Mouse (Mus musculus) cerebellum, adult 2 months (tissue): ENCODE data around the gene Mylk3.

ENCODE experiments used
- CTCF ChIP-seq: fragments of 200-500 bp; IDR thresholded peaks from 2 replicates; pipeline ENCODE4 v1.5.1; 2011; ENCODE audit warnings: low read depth, mild to moderate bottlenecking, control low read depth, low read length, moderate library complexity, borderline replicate concordance; ENCODE audit not compliant: insufficient read depth
- POLR2A ChIP-seq: fragments of 200-500 bp; IDR thresholded peaks from 2 replicates; pipeline ENCODE4 v1.6.1; 2011; ENCODE audit warnings: low read length, control low read depth, borderline replicate concordance; ENCODE audit not compliant: insufficient read depth

DNA sequence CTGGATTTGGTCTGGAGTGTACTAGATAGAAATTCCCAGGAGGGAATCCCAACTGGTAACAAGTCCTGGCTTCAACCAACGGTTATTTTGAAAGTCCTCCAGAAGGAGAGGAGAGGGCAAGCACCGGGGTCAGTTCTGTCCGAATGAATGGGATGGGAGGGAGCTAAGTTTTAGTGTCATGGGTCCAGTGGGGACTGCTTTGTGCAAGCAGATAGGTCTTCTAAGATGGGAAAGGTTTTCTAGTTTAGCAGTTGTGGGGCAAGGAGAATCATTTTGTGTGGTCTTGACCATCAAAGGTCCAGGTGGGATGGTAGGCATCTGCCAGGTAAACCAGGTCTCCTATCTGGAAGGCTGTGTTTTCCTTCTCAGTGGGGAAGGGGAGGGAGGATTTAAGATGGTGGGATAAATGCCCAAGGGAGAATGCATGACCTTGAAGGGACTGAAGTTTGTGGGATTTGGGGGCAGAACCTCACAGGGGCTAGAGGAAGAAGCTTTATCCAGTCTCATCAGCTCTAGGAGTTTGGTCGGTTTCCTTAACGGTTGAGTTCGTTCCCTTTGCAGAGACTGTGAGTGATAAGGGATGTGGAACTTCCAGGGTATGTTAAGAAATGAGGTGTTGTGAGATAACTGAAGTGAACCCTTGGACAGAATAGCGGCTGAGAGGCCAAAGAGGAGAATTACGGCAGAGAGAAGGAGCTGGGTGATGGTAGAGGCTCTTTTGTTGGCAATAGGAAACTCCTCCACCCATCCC is 9.7 kb upstream of the Mylk3 start:
- no peak for TF ChIP-seq CTCF
- TF ChIP-seq POLR2A, result no peak
